Mouse (Mus musculus) thymus, adult 2 months (tissue): ENCODE measurements at regions not wholly inside any gene's neighbourhood (a gene's known extent, or its start where the extent isn't known, plus 50 kb on each side); places are given as distances from the start of the nearest gene placed in this dataset.

Experiments
- CTCF ChIP-seq: fragments of 200-500 bp; IDR thresholded peaks from 2 replicates; pipeline ENCODE4 v1.5.1; 2012; ENCODE audit warnings: mild to moderate bottlenecking, control low read depth, low read length, moderate library complexity, borderline replicate concordance; ENCODE audit not compliant: control insufficient read depth, poor library complexity, insufficient read depth; ENCODE audit errors: extremely low read depth
- POLR2A ChIP-seq: fragments of 200-500 bp; IDR thresholded peaks from 2 replicates; pipeline ENCODE4 v1.6.1; 2012; ENCODE audit warnings: mild to moderate bottlenecking, low read length, control low read depth, moderate library complexity; ENCODE audit not compliant: control insufficient read depth, poor library complexity, insufficient read depth; ENCODE audit errors: extremely low read depth

DNA sequence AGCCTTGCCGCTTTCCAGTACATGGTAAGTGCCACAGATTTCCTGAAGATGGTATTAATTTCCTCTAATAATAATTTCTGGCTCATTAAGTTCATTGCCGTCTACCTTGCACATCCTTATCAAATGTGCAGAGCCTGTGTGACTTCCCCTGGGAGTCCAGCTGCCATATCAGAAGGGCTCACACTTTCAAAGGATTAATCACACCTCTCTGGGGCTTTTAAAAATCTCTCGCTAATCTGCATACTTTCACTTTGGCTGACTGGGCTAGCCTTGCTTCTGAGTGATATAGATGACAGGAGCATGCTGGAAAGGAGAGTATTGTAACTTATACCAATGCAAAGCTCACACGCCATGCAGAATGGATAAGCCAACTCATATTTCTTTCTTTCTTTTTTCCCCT lies 282.8 kb downstream of the Efnb2 start:
- TF ChIP-seq CTCF = no peak
- TF ChIP-seq POLR2A = no peak
